Mouse (Mus musculus) embryonic facial prominence, embryonic 11.5 days (tissue): ENCODE data around the gene Tmem135. TPM values are rescaled to one million over a fixed set of nuclear protein-coding genes. Genes with fewer than 3 reads are reported as not detected.

Source experiments
- ATAC-seq: fragments of 200-750 bp; cut with Nextera tagmentation; replicated peaks from 2 replicates; pipeline ENCODE4 v1.8.0; 2017; ENCODE audit warnings: low read depth; ENCODE audit not compliant: insufficient number of reproducible peaks, low FRiP score, low TSS enrichment
- DNase-seq: peaks from one replicate; pipeline ENCODE4 v3.0.0-alpha.2; 2015; ENCODE audit warnings: low spot score
- H3K27ac ChIP-seq: fragments of 300-500 bp; sonication (generic); replicated peaks from 2 replicates; pipeline ENCODE4 v1.5.1; 2014; ENCODE audit warnings: mild to moderate bottlenecking, low read depth, low read length, control low read depth
- H3K27me3 ChIP-seq: fragments of 300-500 bp; sonication (generic); 2 replicates; pipeline ENCODE4 v1.6.1; 2014; ENCODE audit warnings: mild to moderate bottlenecking, low read length, moderate library complexity, mixed read lengths; ENCODE audit not compliant: control insufficient read depth, insufficient read depth
- H3K36me3 ChIP-seq: fragments of 300-500 bp; sonication (generic); replicated peaks from 2 replicates; pipeline ENCODE4 v1.6.1; 2014; ENCODE audit warnings: low read depth, mild to moderate bottlenecking, low read length, moderate library complexity, mixed read lengths; ENCODE audit not compliant: control insufficient read depth, insufficient read depth
- H3K4me1 ChIP-seq: fragments of 300-500 bp; sonication (generic); 2 replicates; pipeline ENCODE4 v1.6.1; 2014; ENCODE audit warnings: low read length, mixed read lengths; ENCODE audit not compliant: control insufficient read depth, insufficient read depth
- H3K4me2 ChIP-seq: fragments of 300-500 bp; sonication (generic); 2 replicates; pipeline ENCODE4 v1.6.1; 2014; ENCODE audit warnings: low read depth, mild to moderate bottlenecking, control low read depth, low read length, moderate library complexity
- H3K4me3 ChIP-seq: fragments of 300-500 bp; sonication (generic); 2 replicates; pipeline ENCODE4 v1.5.1; 2014; ENCODE audit warnings: low read depth, low read length, control low read depth
- H3K9ac ChIP-seq: fragments of 300-500 bp; sonication (generic); replicated peaks from 2 replicates; pipeline ENCODE4 v1.6.1; 2014; ENCODE audit warnings: mild to moderate bottlenecking, control low read depth, low read length
- H3K9me3 ChIP-seq: fragments of 300-500 bp; sonication (generic); replicated peaks from 2 replicates; pipeline ENCODE4 v1.6.1; 2016; ENCODE audit warnings: mild to moderate bottlenecking, low read length, inconsistent platforms, mixed read lengths; ENCODE audit not compliant: control insufficient read depth
- WGBS: fragments of 180-500 bp; shearing (Covaris S2); extraction: QIAGEN DNeasy Blood & Tissue Kit; methylation state at CpG from one replicate; pipeline ENCODE4 v1.1.7; 2014; 5-methylcytosine and 5-hydroxymethylcytosine counted together
- polyA plus RNA-seq: library from polyadenylated mRNA; unstranded; fragments of >200 nt; fragmentation: Nextera tagmentation; extraction: Ambion mirVana; gene quantifications from 2 replicates; pipeline ENCODE4 v1.2.1, GENCODE M21; 2014

Gene Tmem135
- polyA plus RNA-seq, 1 experiment from 2014 or later: 18.5 TPM

DNA sequence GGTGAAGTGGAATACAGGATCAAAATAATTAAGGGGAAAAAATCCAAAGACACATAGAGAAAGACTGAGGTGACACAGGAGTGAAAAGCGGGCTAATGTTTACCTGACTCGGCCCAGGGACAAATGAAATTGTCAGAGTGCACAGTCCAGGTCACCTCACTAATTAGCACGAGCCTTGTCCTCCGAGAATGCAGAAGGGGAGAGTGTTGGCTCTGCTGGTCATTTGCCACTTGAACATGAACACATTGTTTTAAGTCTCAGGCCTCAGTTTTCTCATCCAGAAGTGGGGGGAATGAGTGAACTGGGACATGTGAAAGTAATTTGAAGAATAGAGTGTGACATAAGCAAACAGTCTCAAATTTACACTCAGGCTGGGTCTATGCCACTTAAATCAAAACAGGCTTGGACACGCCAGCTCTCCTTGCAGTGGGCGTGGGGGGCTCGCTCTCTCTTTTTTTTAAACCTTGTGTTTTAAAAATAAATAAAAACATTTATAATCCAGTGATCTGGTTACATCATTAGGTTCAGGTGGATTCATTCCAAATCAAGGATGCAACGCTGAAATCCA, 19.8 kb upstream of the Tmem135 start:
- H3K9me3 ChIP-seq: no peaks in the 10 kb centered on the region
- H3K4me1 ChIP-seq: peaks cover 6% of the 10 kb centered on the region; the same call in 1 of the 2 replicates
- ATAC-seq: 0 out of 2 replicates have a peak, but pooled peaks have one; percentile 30
- no peak overlapping the region for H3K27ac ChIP-seq
- no peaks in the 10 kb centered on the region for H3K27me3 ChIP-seq
- WGBS: 17% methylated on average over 8 of the region's 8 CpGs
- no peaks in the 10 kb centered on the region for H3K36me3 ChIP-seq
- peak; percentile 62 for DNase-seq
- H3K4me2 ChIP-seq: no peak overlapping the region
- H3K4me3 ChIP-seq: no peak overlapping the region
- H3K9ac ChIP-seq: no peak overlapping the region

DNA sequence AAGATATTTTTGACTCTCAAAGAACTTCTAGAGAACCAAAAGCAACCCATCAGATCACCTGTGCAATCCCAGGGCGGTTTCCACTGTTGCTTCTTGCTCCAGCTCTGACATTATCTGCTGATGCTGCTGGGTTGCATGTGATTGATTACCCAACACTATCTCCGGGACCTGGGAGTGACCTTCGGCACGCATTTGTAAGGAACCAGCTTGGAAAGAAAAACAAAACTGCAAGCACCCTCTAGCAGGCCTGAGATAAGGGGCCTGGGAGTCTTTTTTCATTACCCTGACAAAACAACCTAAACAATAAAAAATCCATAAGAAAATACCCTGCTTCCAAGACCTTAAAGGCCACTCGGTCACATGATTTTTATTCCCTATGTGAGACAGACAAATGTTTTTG, 19.2 kb upstream of the Tmem135 start:
- ATAC-seq (no peak), DNase-seq (no peak)
- H3K4me1 ChIP-seq: peaks cover 6% of the 10 kb centered on the region; the same call in 1 of the 2 replicates
- H3K27me3 ChIP-seq: no peaks in the 10 kb centered on the region
- 14% methylated on average over 5 of the region's 5 CpGs for WGBS
- H3K9ac ChIP-seq: no peak overlapping the region
- H3K27ac ChIP-seq: no peak overlapping the region
- no peaks in the 10 kb centered on the region for H3K36me3 ChIP-seq
- no peak overlapping the region for H3K4me2 ChIP-seq
- no peaks in the 10 kb centered on the region for H3K9me3 ChIP-seq
- H3K4me3 ChIP-seq: no peak overlapping the region

DNA sequence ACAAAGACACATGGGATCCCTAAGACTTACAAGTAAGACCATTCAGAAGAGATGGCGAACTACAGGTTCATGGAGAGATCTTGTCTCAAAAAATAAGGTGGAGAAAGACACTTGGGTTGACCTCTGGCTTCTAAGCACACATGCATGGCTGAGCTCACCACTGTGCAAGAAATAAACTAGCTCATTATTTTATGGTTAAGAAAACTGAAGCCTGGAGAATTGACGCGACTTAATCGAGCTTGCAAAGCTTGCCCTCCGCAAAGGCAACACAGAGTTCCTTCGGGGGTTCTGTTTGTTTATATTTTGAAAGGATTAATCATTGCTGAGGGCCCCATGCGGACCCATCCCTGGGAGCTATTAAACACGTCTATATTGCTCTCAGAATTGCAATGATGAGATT, 18.6 kb upstream of the Tmem135 start:
- DNase-seq: no peak
- Histone ChIP-seq H3K4me1 (peaks cover 6% of the 10 kb centered on the region; the same call in 1 of the 2 replicates), H3K27ac (no peak overlapping the region), H3K4me2 (no peak overlapping the region; the same call in 1 of the 2 replicates), H3K36me3 (no peaks in the 10 kb centered on the region), H3K4me3 (no peak overlapping the region), H3K9ac (no peak overlapping the region), H3K27me3 (no peaks in the 10 kb centered on the region), H3K9me3 (no peaks in the 10 kb centered on the region)
- ATAC-seq: no peak
- 40% methylated on average over 8 of the region's 8 CpGs for WGBS

GRCm38 (mm10) chr7:89421294-89421693, 17.3 kb upstream of the Tmem135 start:
- no peak for DNase-seq
- no peak overlapping the region for H3K27ac ChIP-seq
- H3K9ac ChIP-seq: no peak overlapping the region
- H3K4me3 ChIP-seq: no peak overlapping the region
- H3K4me1 ChIP-seq: peaks cover 6% of the 10 kb centered on the region; the same call in 1 of the 2 replicates
- no peak for ATAC-seq
- H3K4me2 ChIP-seq: no peak overlapping the region
- WGBS: 94% methylated on average over 5 of the region's 5 CpGs
- no peaks in the 10 kb centered on the region for H3K36me3 ChIP-seq
- H3K9me3 ChIP-seq: no peaks in the 10 kb centered on the region
- no peaks in the 10 kb centered on the region for H3K27me3 ChIP-seq

- no peak for ATAC-seq
These were observed 15.1 kb upstream of the Tmem135 start for GRCm38 (mm10) chr7:89418917-89419679.

GRCm38 (mm10) chr7:89418127-89418653, 14.2 kb upstream of the Tmem135 start:
- H3K27me3 ChIP-seq: no peaks in the 10 kb centered on the region
- no peak overlapping the region for H3K9ac ChIP-seq
- H3K27ac ChIP-seq: no peak overlapping the region
- DNase-seq (no peak), ATAC-seq (no peak)
- no peak overlapping the region for H3K4me2 ChIP-seq
- H3K36me3 ChIP-seq: no peaks in the 10 kb centered on the region
- no peak overlapping the region for H3K4me3 ChIP-seq
- 60% methylated on average over 8 of the region's 8 CpGs for WGBS
- H3K9me3 ChIP-seq: no peaks in the 10 kb centered on the region
- no peaks in the 10 kb centered on the region for H3K4me1 ChIP-seq

More at GRCm38 (mm10) chr7:89418917-89419679, 15.1 kb upstream of the Tmem135 start:
- no peak overlapping the region for H3K9ac ChIP-seq
- peak; percentile 30 for DNase-seq
- no peaks in the 10 kb centered on the region for H3K27me3 ChIP-seq
- no peak overlapping the region for H3K27ac ChIP-seq
- no peaks in the 10 kb centered on the region for H3K9me3 ChIP-seq
- H3K4me2 ChIP-seq: no peak overlapping the region
- no peaks in the 10 kb centered on the region for H3K4me1 ChIP-seq
- H3K4me3 ChIP-seq: no peak overlapping the region
- H3K36me3 ChIP-seq: no peaks in the 10 kb centered on the region
- WGBS: 42% methylated on average over 3 of the region's 3 CpGs

DNA sequence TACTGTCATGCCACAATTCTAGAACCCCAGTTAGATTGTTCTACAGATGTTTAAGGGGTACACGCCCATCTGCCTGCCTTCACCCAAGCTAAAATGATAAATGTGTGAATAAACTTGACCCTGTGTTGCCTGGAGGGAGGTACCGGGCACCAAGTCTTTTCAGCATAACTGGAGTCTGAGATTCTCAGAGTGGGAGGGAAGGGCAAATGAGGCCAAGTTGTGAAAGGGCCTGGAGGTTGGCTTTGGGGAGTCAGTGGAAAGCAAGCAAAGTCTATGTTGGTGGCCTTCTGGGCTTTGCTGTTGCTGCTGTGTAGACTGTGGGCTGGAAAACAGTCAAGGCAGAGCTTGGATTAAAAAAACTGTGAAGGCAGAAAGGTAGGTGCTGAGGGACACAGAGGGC, 13.7 kb upstream of the Tmem135 start:
- 86% methylated on average over 2 of the region's 2 CpGs for WGBS
- Histone ChIP-seq H3K27ac (no peak overlapping the region), H3K4me1 (no peaks in the 10 kb centered on the region), H3K9me3 (no peaks in the 10 kb centered on the region), H3K27me3 (no peaks in the 10 kb centered on the region), H3K4me2 (no peak overlapping the region), H3K4me3 (no peak overlapping the region), H3K36me3 (no peaks in the 10 kb centered on the region), H3K9ac (no peak overlapping the region)
- ATAC-seq (no peak), DNase-seq (no peak)

- no peak overlapping the region for H3K9ac ChIP-seq
- H3K4me3 ChIP-seq: no peak overlapping the region
- H3K27ac ChIP-seq: no peak overlapping the region
- H3K4me2 ChIP-seq: no peak overlapping the region
- WGBS: 71% methylated on average over 4 of the region's 4 CpGs
- no peaks in the 10 kb centered on the region for H3K36me3 ChIP-seq
- no peaks in the 10 kb centered on the region for H3K27me3 ChIP-seq
- no peaks in the 10 kb centered on the region for H3K4me1 ChIP-seq
- DNase-seq (no peak), ATAC-seq (no peak)
- H3K9me3 ChIP-seq: no peaks in the 10 kb centered on the region
These were observed 12.0 kb upstream of the Tmem135 start for GRCm38 (mm10) chr7:89416027-89416426.
